Mouse (Mus musculus): ENCODE data around the gene Avp. TPM values are rescaled to one million over a fixed set of nuclear protein-coding genes. Genes with fewer than 3 reads are reported as not detected.

Gene Avp
- polyA plus RNA-seq, 1 experiment from 2014 or later = not detected

- 61% methylated on average over 1 of the region's 1 CpGs for WGBS
- Histone ChIP-seq H3K27me3 (replicated peaks; ENCODE audit: control insufficient read depth, insufficient read depth, low read length) (no peaks in the 10 kb centered on the region), H3K36me3 (ENCODE audit: control insufficient read depth, insufficient read depth, low read length) (peaks cover 30% of the 10 kb centered on the region; the same call in 1 of the 2 replicates), H3K4me2 (no peak overlapping the region), H3K4me3 (ENCODE audit: low read depth, low read length) (no peak overlapping the region), H3K9me3 (ENCODE audit: control insufficient read depth, low read length) (no peaks in the 10 kb centered on the region), H3K27ac (ENCODE audit: low read depth, low read length) (no peak overlapping the region), H3K9ac (ENCODE audit: low read depth, low read length) (no peak overlapping the region), H3K4me1 (replicated peaks; ENCODE audit: control insufficient read depth, insufficient read depth, low read length) (peaks cover 6% of the 10 kb centered on the region)
- DNase-seq (ENCODE audit: low spot score) (no peak), ATAC-seq (replicated peaks; ENCODE audit: low FRiP score) (no peak)
Observed at GRCm38 (mm10) chr2:130595596-130595995, 13.2 kb upstream of the Avp start.

- DNase-seq (ENCODE audit: low spot score) = no peak
- 89% methylated on average over 2 of the region's 2 CpGs for WGBS
- H3K9me3 ChIP-seq (ENCODE audit: control insufficient read depth, low read length) = no peaks in the 10 kb centered on the region
- peaks cover 17% of the 10 kb centered on the region; the same call in 1 of the 2 replicates for H3K36me3 ChIP-seq (ENCODE audit: control insufficient read depth, insufficient read depth, low read length)
- no peak overlapping the region for H3K9ac ChIP-seq (ENCODE audit: low read depth, low read length)
- no peak for ATAC-seq (replicated peaks; ENCODE audit: low FRiP score)
- H3K4me1 ChIP-seq (replicated peaks; ENCODE audit: control insufficient read depth, insufficient read depth, low read length) = peaks cover 5% of the 10 kb centered on the region
- no peak overlapping the region for H3K27ac ChIP-seq (ENCODE audit: low read depth, low read length)
- H3K27me3 ChIP-seq (replicated peaks; ENCODE audit: control insufficient read depth, insufficient read depth, low read length) = no peaks in the 10 kb centered on the region
- H3K4me3 ChIP-seq (ENCODE audit: low read depth, low read length) = no peak overlapping the region
- no peak overlapping the region for H3K4me2 ChIP-seq
Observed at GRCm38 (mm10) chr2:130591016-130591415, 8.7 kb upstream of the Avp start.

- H3K4me3 ChIP-seq (ENCODE audit: low read depth, low read length) = no peak overlapping the region
- no peaks in the 10 kb centered on the region for H3K9me3 ChIP-seq (ENCODE audit: control insufficient read depth, low read length)
- DNase-seq (ENCODE audit: low spot score) (no peak), ATAC-seq (replicated peaks; ENCODE audit: low FRiP score) (no peak)
- H3K27me3 ChIP-seq (replicated peaks; ENCODE audit: control insufficient read depth, insufficient read depth, low read length) = no peaks in the 10 kb centered on the region
- no peak overlapping the region for H3K4me2 ChIP-seq
- WGBS = 91% methylated on average over 2 of the region's 2 CpGs
- no peak overlapping the region for H3K9ac ChIP-seq (ENCODE audit: low read depth, low read length)
- no peak overlapping the region for H3K27ac ChIP-seq (ENCODE audit: low read depth, low read length)
- H3K36me3 ChIP-seq (ENCODE audit: control insufficient read depth, insufficient read depth, low read length) = peaks cover 11% of the 10 kb centered on the region; the same call in 1 of the 2 replicates
- no peaks in the 10 kb centered on the region for H3K4me1 ChIP-seq (replicated peaks; ENCODE audit: control insufficient read depth, insufficient read depth, low read length)
Observed at GRCm38 (mm10) chr2:130589761-130590160, 7.4 kb upstream of the Avp start.

- ATAC-seq (replicated peaks; ENCODE audit: low FRiP score) (no peak), DNase-seq (ENCODE audit: low spot score) (no peak)
- H3K4me3 ChIP-seq (ENCODE audit: low read depth, low read length) = no peak overlapping the region
- H3K27me3 ChIP-seq (replicated peaks; ENCODE audit: control insufficient read depth, insufficient read depth, low read length) = no peaks in the 10 kb centered on the region; the same call in 1 of the 2 replicates
- H3K36me3 ChIP-seq (ENCODE audit: control insufficient read depth, insufficient read depth, low read length) = peaks cover 11% of the 10 kb centered on the region; the same call in 1 of the 2 replicates
- H3K27ac ChIP-seq (ENCODE audit: low read depth, low read length) = no peak overlapping the region
- no peaks in the 10 kb centered on the region for H3K9me3 ChIP-seq (ENCODE audit: control insufficient read depth, low read length)
- no peak overlapping the region for H3K4me2 ChIP-seq
- no peaks in the 10 kb centered on the region for H3K4me1 ChIP-seq (replicated peaks; ENCODE audit: control insufficient read depth, insufficient read depth, low read length)
- WGBS = 88% methylated on average over 4 of the region's 4 CpGs
- no peak overlapping the region for H3K9ac ChIP-seq (ENCODE audit: low read depth, low read length)
Observed at GRCm38 (mm10) chr2:130589157-130589556, 6.8 kb upstream of the Avp start.

- no peak for ATAC-seq (replicated peaks; ENCODE audit: low FRiP score)
- Histone ChIP-seq H3K9me3 (ENCODE audit: control insufficient read depth, low read length) (no peaks in the 10 kb centered on the region), H3K4me1 (replicated peaks; ENCODE audit: control insufficient read depth, insufficient read depth, low read length) (no peaks in the 10 kb centered on the region), H3K27ac (ENCODE audit: low read depth, low read length) (no peak overlapping the region), H3K4me2 (no peak overlapping the region), H3K36me3 (ENCODE audit: control insufficient read depth, insufficient read depth, low read length) (peaks cover 11% of the 10 kb centered on the region; the same call in 1 of the 2 replicates), H3K27me3 (replicated peaks; ENCODE audit: control insufficient read depth, insufficient read depth, low read length) (no peaks in the 10 kb centered on the region; the same call in 1 of the 2 replicates), H3K9ac (ENCODE audit: low read depth, low read length) (no peak overlapping the region), H3K4me3 (ENCODE audit: low read depth, low read length) (no peak overlapping the region)
- WGBS = 50% methylated on average over 2 of the region's 2 CpGs
- no peak for DNase-seq (ENCODE audit: low spot score)
Observed at GRCm38 (mm10) chr2:130588373-130588772, 6.0 kb upstream of the Avp start.

GRCm38 (mm10) chr2:130586016-130586415 lies 3.7 kb upstream of the Avp start:
- no peak for DNase-seq (ENCODE audit: low spot score)
- H3K4me1 ChIP-seq (replicated peaks; ENCODE audit: control insufficient read depth, insufficient read depth, low read length) = no peaks in the 10 kb centered on the region
- no peak overlapping the region for H3K27ac ChIP-seq (ENCODE audit: low read depth, low read length)
- H3K36me3 ChIP-seq (ENCODE audit: control insufficient read depth, insufficient read depth, low read length) = peaks cover 4% of the 10 kb centered on the region; the same call in 1 of the 2 replicates
- H3K9me3 ChIP-seq (ENCODE audit: control insufficient read depth, low read length) = no peaks in the 10 kb centered on the region
- no peak overlapping the region for H3K4me3 ChIP-seq (ENCODE audit: low read depth, low read length)
- peaks cover 22% of the 10 kb centered on the region for H3K27me3 ChIP-seq (replicated peaks; ENCODE audit: control insufficient read depth, insufficient read depth, low read length)
- no peak for ATAC-seq (replicated peaks; ENCODE audit: low FRiP score)
- WGBS = 81% methylated on average over 6 of the region's 6 CpGs
- H3K4me2 ChIP-seq = no peak overlapping the region
- no peak overlapping the region for H3K9ac ChIP-seq (ENCODE audit: low read depth, low read length)

GRCm38 (mm10) chr2:130583902-130584560 lies 1.7 kb upstream of the Avp start:
- Histone ChIP-seq H3K9ac (ENCODE audit: low read depth, low read length) (no peak overlapping the region), H3K4me1 (replicated peaks; ENCODE audit: control insufficient read depth, insufficient read depth, low read length) (no peaks in the 10 kb centered on the region; the same call in 1 of the 2 replicates), H3K4me2 (no peak overlapping the region), H3K4me3 (ENCODE audit: low read depth, low read length) (no peak overlapping the region), H3K27ac (ENCODE audit: low read depth, low read length) (no peak overlapping the region), H3K27me3 (replicated peaks; ENCODE audit: control insufficient read depth, insufficient read depth, low read length) (peaks cover 42% of the 10 kb centered on the region), H3K9me3 (ENCODE audit: control insufficient read depth, low read length) (no peaks in the 10 kb centered on the region), H3K36me3 (ENCODE audit: control insufficient read depth, insufficient read depth, low read length) (no peaks in the 10 kb centered on the region)
- DNase-seq (ENCODE audit: low spot score) (no peak), ATAC-seq (replicated peaks; ENCODE audit: low FRiP score) (no peak)
- WGBS = 77% methylated on average over 10 of the region's 10 CpGs

GRCm38 (mm10) chr2:130581201-130581600 lies 1.2 kb downstream of the Avp start:
- WGBS = 6% methylated on average over 16 of the region's 16 CpGs
- ATAC-seq (replicated peaks; ENCODE audit: low FRiP score) (no peak), DNase-seq (ENCODE audit: low spot score) (no peak)
- no peak overlapping the region for H3K27ac ChIP-seq (ENCODE audit: low read depth, low read length)
- H3K4me3 ChIP-seq (ENCODE audit: low read depth, low read length) = peak overlapping the region; percentile 24
- H3K4me2 ChIP-seq = peak overlapping the region; percentile 46
- H3K27me3 ChIP-seq (replicated peaks; ENCODE audit: control insufficient read depth, insufficient read depth, low read length) = peaks cover 71% of the 10 kb centered on the region
- no peaks in the 10 kb centered on the region for H3K9me3 ChIP-seq (ENCODE audit: control insufficient read depth, low read length)
- H3K9ac ChIP-seq (ENCODE audit: low read depth, low read length) = no peak overlapping the region
- H3K36me3 ChIP-seq (ENCODE audit: control insufficient read depth, insufficient read depth, low read length) = no peaks in the 10 kb centered on the region
- H3K4me1 ChIP-seq (replicated peaks; ENCODE audit: control insufficient read depth, insufficient read depth, low read length) = peaks cover 3% of the 10 kb centered on the region; the same call in 1 of the 2 replicates

GRCm38 (mm10) chr2:130579791-130580190 lies 2.6 kb downstream of the Avp start:
- Histone ChIP-seq H3K27ac (ENCODE audit: low read depth, low read length) (no peak overlapping the region), H3K9me3 (ENCODE audit: control insufficient read depth, low read length) (no peaks in the 10 kb centered on the region), H3K4me1 (replicated peaks; ENCODE audit: control insufficient read depth, insufficient read depth, low read length) (peaks cover 3% of the 10 kb centered on the region; the same call in 1 of the 2 replicates), H3K36me3 (ENCODE audit: control insufficient read depth, insufficient read depth, low read length) (no peaks in the 10 kb centered on the region), H3K4me2 (no peak overlapping the region), H3K27me3 (replicated peaks; ENCODE audit: control insufficient read depth, insufficient read depth, low read length) (peaks cover 81% of the 10 kb centered on the region), H3K9ac (ENCODE audit: low read depth, low read length) (no peak overlapping the region), H3K4me3 (ENCODE audit: low read depth, low read length) (no peak overlapping the region)
- 5% methylated on average over 8 of the region's 8 CpGs for WGBS
- ATAC-seq (replicated peaks; ENCODE audit: low FRiP score) (no peak), DNase-seq (ENCODE audit: low spot score) (no peak)
